Mouse (Mus musculus): ENCODE measurements at regions not wholly inside any gene's neighbourhood (a gene's known extent, or its start where the extent isn't known, plus 50 kb on each side); places are given as distances from the start of the nearest gene placed in this dataset.

GRCm38 (mm10) chr1:179906115-179906514, 54.2 kb upstream of the Cdc42bpa start:
- Histone ChIP-seq H3K9ac (no peak overlapping the region), H3K4me3 (no peak overlapping the region), H3K36me3 (no peaks in the 10 kb centered on the region), H3K4me1 (no peaks in the 10 kb centered on the region), H3K4me2 (replicated peaks) (no peak overlapping the region), H3K9me3 (no peaks in the 10 kb centered on the region), H3K27ac (no peak overlapping the region), H3K27me3 (replicated peaks) (no peaks in the 10 kb centered on the region)
- ATAC-seq (ENCODE audit: low FRiP score, low read depth): no peak
- 96% methylated on average over 5 of the region's 5 CpGs for WGBS

GRCm38 (mm10) chr1:179892711-179893110, 67.6 kb upstream of the Cdc42bpa start:
- Histone ChIP-seq H3K36me3 (no peaks in the 10 kb centered on the region), H3K27me3 (replicated peaks) (no peaks in the 10 kb centered on the region), H3K9ac (no peak overlapping the region), H3K9me3 (no peaks in the 10 kb centered on the region), H3K4me2 (replicated peaks) (no peak overlapping the region), H3K27ac (no peak overlapping the region), H3K4me1 (no peaks in the 10 kb centered on the region), H3K4me3 (no peak overlapping the region)
- WGBS: 91% methylated on average over 6 of the region's 6 CpGs
- no peak for ATAC-seq (ENCODE audit: low FRiP score, low read depth)

- no peak overlapping the region for H3K9ac ChIP-seq
- ATAC-seq (ENCODE audit: low FRiP score, low read depth): no peak
- H3K36me3 ChIP-seq: no peaks in the 10 kb centered on the region
- WGBS: 82% methylated on average over 9 of the region's 9 CpGs
- no peak overlapping the region for H3K27ac ChIP-seq
- no peak overlapping the region for H3K4me3 ChIP-seq
- no peaks in the 10 kb centered on the region for H3K27me3 ChIP-seq (replicated peaks)
- no peaks in the 10 kb centered on the region for H3K4me1 ChIP-seq
- no peak overlapping the region for H3K4me2 ChIP-seq (replicated peaks)
- H3K9me3 ChIP-seq: no peaks in the 10 kb centered on the region
These were observed 72.4 kb upstream of the Cdc42bpa start for GRCm38 (mm10) chr1:179887921-179888320.

- Histone ChIP-seq H3K4me1 (no peaks in the 10 kb centered on the region), H3K9ac (no peak overlapping the region), H3K4me3 (no peak overlapping the region), H3K27ac (no peak overlapping the region), H3K9me3 (no peaks in the 10 kb centered on the region), H3K27me3 (replicated peaks) (no peaks in the 10 kb centered on the region), H3K4me2 (replicated peaks) (no peak overlapping the region), H3K36me3 (no peaks in the 10 kb centered on the region)
- no peak for ATAC-seq (ENCODE audit: low FRiP score, low read depth)
- WGBS: 80% methylated on average over 5 of the region's 5 CpGs
These were observed 77.7 kb upstream of the Ahctf1 start for GRCm38 (mm10) chr1:179881222-179881621.

GRCm38 (mm10) chr1:179877893-179878292, 74.4 kb upstream of the Ahctf1 start:
- ATAC-seq (ENCODE audit: low FRiP score, low read depth): no peak
- Histone ChIP-seq H3K4me3 (no peak overlapping the region), H3K9ac (no peak overlapping the region), H3K27ac (no peak overlapping the region), H3K4me2 (replicated peaks) (no peak overlapping the region), H3K27me3 (replicated peaks) (no peaks in the 10 kb centered on the region), H3K36me3 (no peaks in the 10 kb centered on the region), H3K9me3 (no peaks in the 10 kb centered on the region), H3K4me1 (no peaks in the 10 kb centered on the region)
- WGBS: 89% methylated on average over 6 of the region's 6 CpGs

- no peaks in the 10 kb centered on the region for H3K36me3 ChIP-seq
- H3K27me3 ChIP-seq (replicated peaks): no peaks in the 10 kb centered on the region
- H3K9me3 ChIP-seq: no peaks in the 10 kb centered on the region
- H3K4me1 ChIP-seq: no peaks in the 10 kb centered on the region
- H3K9ac ChIP-seq: no peak overlapping the region
- no peak overlapping the region for H3K27ac ChIP-seq
- no peak overlapping the region for H3K4me3 ChIP-seq
- no peak for ATAC-seq (ENCODE audit: low FRiP score, low read depth)
- WGBS: 84% methylated on average over 12 of the region's 12 CpGs
- no peak overlapping the region for H3K4me2 ChIP-seq (replicated peaks)
These were observed 70.5 kb upstream of the Ahctf1 start for GRCm38 (mm10) chr1:179873772-179874555.

- no peaks in the 10 kb centered on the region for H3K9me3 ChIP-seq
- no peaks in the 10 kb centered on the region for H3K36me3 ChIP-seq
- ATAC-seq (ENCODE audit: low FRiP score, low read depth): no peak
- 91% methylated on average over 3 of the region's 3 CpGs for WGBS
- no peak overlapping the region for H3K4me3 ChIP-seq
- H3K27me3 ChIP-seq (replicated peaks): no peaks in the 10 kb centered on the region
- no peak overlapping the region for H3K27ac ChIP-seq
- no peaks in the 10 kb centered on the region for H3K4me1 ChIP-seq
- no peak overlapping the region for H3K9ac ChIP-seq
- no peak overlapping the region for H3K4me2 ChIP-seq (replicated peaks)
These were observed 68.5 kb upstream of the Ahctf1 start for GRCm38 (mm10) chr1:179871961-179872360.

- Histone ChIP-seq H3K27me3 (replicated peaks) (no peaks in the 10 kb centered on the region), H3K4me1 (0 out of 2 replicates have a peak, but pooled peaks cover 3% of the 10 kb centered on the region), H3K4me3 (no peak overlapping the region), H3K27ac (no peak overlapping the region), H3K9ac (no peak overlapping the region), H3K4me2 (replicated peaks) (no peak overlapping the region), H3K36me3 (no peaks in the 10 kb centered on the region), H3K9me3 (no peaks in the 10 kb centered on the region)
- no peak for ATAC-seq (ENCODE audit: low FRiP score, low read depth)
- WGBS: 88% methylated on average over 9 of the region's 9 CpGs
These were observed 65.2 kb upstream of the Ahctf1 start for GRCm38 (mm10) chr1:179868656-179869055.

GRCm38 (mm10) chr1:179867493-179867892, 64.0 kb upstream of the Ahctf1 start:
- ATAC-seq (ENCODE audit: low FRiP score, low read depth): no peak
- H3K36me3 ChIP-seq: no peaks in the 10 kb centered on the region
- H3K4me3 ChIP-seq: no peak overlapping the region
- 0 out of 2 replicates have a peak, but pooled peaks cover 3% of the 10 kb centered on the region for H3K4me1 ChIP-seq
- H3K9ac ChIP-seq: no peak overlapping the region
- WGBS: 89% methylated on average over 4 of the region's 4 CpGs
- H3K27ac ChIP-seq: no peak overlapping the region
- no peak overlapping the region for H3K4me2 ChIP-seq (replicated peaks)
- no peaks in the 10 kb centered on the region for H3K27me3 ChIP-seq (replicated peaks)
- no peaks in the 10 kb centered on the region for H3K9me3 ChIP-seq

- no peak overlapping the region for H3K4me3 ChIP-seq
- H3K27me3 ChIP-seq (replicated peaks): no peaks in the 10 kb centered on the region
- 73% methylated on average over 16 of the region's 16 CpGs for WGBS
- H3K36me3 ChIP-seq: no peaks in the 10 kb centered on the region
- 0 out of 2 replicates have a peak, but pooled peaks cover 3% of the 10 kb centered on the region for H3K4me1 ChIP-seq
- no peak overlapping the region for H3K9ac ChIP-seq
- H3K9me3 ChIP-seq: no peaks in the 10 kb centered on the region
- H3K27ac ChIP-seq: 0 out of 2 replicates have a peak overlapping the region, but pooled peaks have one; percentile 8
- no peak overlapping the region for H3K4me2 ChIP-seq (replicated peaks)
- ATAC-seq (ENCODE audit: low FRiP score, low read depth): no peak
These were observed 62.7 kb upstream of the Ahctf1 start for GRCm38 (mm10) chr1:179866056-179866772.

GRCm38 (mm10) chr1:179865561-179865960, 62.1 kb upstream of the Ahctf1 start:
- H3K27ac ChIP-seq: no peak overlapping the region
- H3K4me2 ChIP-seq (replicated peaks): no peak overlapping the region
- WGBS: 61% methylated on average over 11 of the region's 11 CpGs
- no peaks in the 10 kb centered on the region for H3K9me3 ChIP-seq
- ATAC-seq (ENCODE audit: low FRiP score, low read depth): no peak
- no peaks in the 10 kb centered on the region for H3K27me3 ChIP-seq (replicated peaks)
- no peaks in the 10 kb centered on the region for H3K36me3 ChIP-seq
- H3K9ac ChIP-seq: no peak overlapping the region
- 0 out of 2 replicates have a peak, but pooled peaks cover 3% of the 10 kb centered on the region for H3K4me1 ChIP-seq
- no peak overlapping the region for H3K4me3 ChIP-seq

GRCm38 (mm10) chr1:179864537-179865226, 61.2 kb upstream of the Ahctf1 start:
- Histone ChIP-seq H3K27ac (no peak overlapping the region), H3K9ac (no peak overlapping the region), H3K4me1 (0 out of 2 replicates have a peak, but pooled peaks cover 3% of the 10 kb centered on the region), H3K36me3 (no peaks in the 10 kb centered on the region), H3K4me2 (replicated peaks) (no peak overlapping the region), H3K9me3 (no peaks in the 10 kb centered on the region), H3K27me3 (replicated peaks) (no peaks in the 10 kb centered on the region), H3K4me3 (no peak overlapping the region)
- no peak for ATAC-seq (ENCODE audit: low FRiP score, low read depth)
- 87% methylated on average over 5 of the region's 5 CpGs for WGBS

Data from neural tube, embryonic 12.5 days (tissue).